Mouse (Mus musculus) hindbrain, embryonic 11.5 days (tissue): ENCODE data around the gene Cfc1. TPM values are rescaled to one million over a fixed set of nuclear protein-coding genes. Genes with fewer than 3 reads are reported as not detected.
"Not testable (repeated sequence)": the region's sequence is repeated elsewhere in the genome, so short reads cannot be mapped to it uniquely, and the experiment has no call there.

Experiments used
- ATAC-seq: fragments of 200-750 bp; cut with Nextera tagmentation; 2 replicates; pipeline ENCODE4 v1.8.0; 2017; ENCODE audit warnings: mild to moderate bottlenecking, moderate TSS enrichment, moderate library complexity; ENCODE audit not compliant: low FRiP score
- DNase-seq: peaks from one replicate; pipeline ENCODE4 v3.0.0-alpha.2; 2015; ENCODE audit warnings: low spot score
- H3K27ac ChIP-seq: fragments of 300-500 bp; sonication (generic); 2 replicates; pipeline ENCODE4 v1.5.1; 2014; ENCODE audit warnings: mild to moderate bottlenecking, low read depth, low read length
- H3K27me3 ChIP-seq: fragments of 300-500 bp; sonication (generic); 2 replicates; pipeline ENCODE4 v1.6.1; 2014; ENCODE audit warnings: mild to moderate bottlenecking, low read length, moderate library complexity, mixed read lengths; ENCODE audit not compliant: control insufficient read depth, insufficient read depth
- H3K36me3 ChIP-seq: fragments of 300-500 bp; sonication (generic); 2 replicates; pipeline ENCODE4 v1.6.1; 2014; ENCODE audit warnings: mild to moderate bottlenecking, low read length, moderate library complexity, mixed read lengths; ENCODE audit not compliant: control insufficient read depth, insufficient read depth
- H3K4me1 ChIP-seq: fragments of 300-500 bp; sonication (generic); replicated peaks from 2 replicates; pipeline ENCODE4 v1.6.1; 2014; ENCODE audit warnings: low read length, mixed read lengths; ENCODE audit not compliant: control insufficient read depth, insufficient read depth
- H3K4me2 ChIP-seq: fragments of 300-500 bp; sonication (generic); replicated peaks from 2 replicates; pipeline ENCODE4 v1.6.1; 2014; ENCODE audit warnings: mild to moderate bottlenecking, low read depth, low read length
- H3K4me3 ChIP-seq: fragments of 300-500 bp; sonication (generic); 2 replicates; pipeline ENCODE4 v1.5.1; 2014; ENCODE audit warnings: low read depth, low read length
- H3K9ac ChIP-seq: fragments of 300-500 bp; sonication (generic); 2 replicates; pipeline ENCODE4 v1.6.1; 2014; ENCODE audit warnings: low read depth, low read length
- H3K9me3 ChIP-seq: fragments of 300-500 bp; sonication (generic); 2 replicates; pipeline ENCODE4 v1.6.1; 2016; ENCODE audit warnings: low read length; ENCODE audit not compliant: control insufficient read depth
- WGBS: fragments of 180-500 bp; shearing (Covaris S2); extraction: QIAGEN DNeasy Blood & Tissue Kit; methylation state at CpG from one replicate; pipeline ENCODE4 v1.1.7; 2014; 5-methylcytosine and 5-hydroxymethylcytosine counted together
- polyA plus RNA-seq: library from polyadenylated mRNA; unstranded; fragments of >200 nt; fragmentation: Nextera tagmentation; extraction: Ambion mirVana; gene quantifications from 2 replicates; pipeline ENCODE4 v1.2.1, GENCODE M21; 2014

The Cfc1 gene
- polyA plus RNA-seq, 1 experiment from 2014 or later, result not detected

- no peaks in the 10 kb centered on the region for H3K27me3 ChIP-seq
- H3K9me3 ChIP-seq, result no peaks in the 10 kb centered on the region
- H3K4me1 ChIP-seq, result no peaks in the 10 kb centered on the region
- H3K9ac ChIP-seq, result no peak overlapping the region
- H3K4me3 ChIP-seq, result no peak overlapping the region
- ATAC-seq (no peak), DNase-seq (no peak)
- no peaks in the 10 kb centered on the region for H3K36me3 ChIP-seq
- no peak overlapping the region for H3K27ac ChIP-seq
- WGBS, result 95% methylated on average over 3 of the region's 3 CpGs
- H3K4me2 ChIP-seq, result no peak overlapping the region
Observed at GRCm38 (mm10) chr1:34523647-34524046, 11.8 kb upstream of the Cfc1 start.

GRCm38 (mm10) chr1:34534574-34534973 is 874 bp upstream of the Cfc1 start:
- not testable (repeated sequence) for H3K9ac ChIP-seq, DNase-seq, H3K4me3 ChIP-seq, H3K4me1 ChIP-seq, H3K27ac ChIP-seq, ATAC-seq, H3K9me3 ChIP-seq, H3K36me3 ChIP-seq, H3K4me2 ChIP-seq
- peaks cover 28% of the 10 kb centered on the region for H3K27me3 ChIP-seq
- 61% methylated on average over 3 of the region's 3 CpGs for WGBS

- no peaks in the 10 kb centered on the region for H3K36me3 ChIP-seq
- no peaks in the 10 kb centered on the region for H3K9me3 ChIP-seq
- ATAC-seq (no peak), DNase-seq (peak; percentile 14)
- no peak overlapping the region for H3K9ac ChIP-seq
- H3K4me2 ChIP-seq, result no peak overlapping the region
- 3% methylated on average over 14 of the region's 14 CpGs for WGBS
- H3K4me1 ChIP-seq, result 0 out of 2 replicates have a peak, but pooled peaks cover 3% of the 10 kb centered on the region
- no peak overlapping the region for H3K27ac ChIP-seq
- H3K27me3 ChIP-seq, result peaks cover 28% of the 10 kb centered on the region
- no peak overlapping the region for H3K4me3 ChIP-seq
Observed at GRCm38 (mm10) chr1:34536291-34536766, 881 bp downstream of the Cfc1 start.

GRCm38 (mm10) chr1:34536767-34537485 is 1.5 kb downstream of the Cfc1 start:
- H3K27me3 ChIP-seq, result peaks cover 28% of the 10 kb centered on the region
- DNase-seq (peak; percentile 40), ATAC-seq (no peak; the same call in 1 of the 2 replicates)
- H3K9me3 ChIP-seq, result no peaks in the 10 kb centered on the region
- H3K9ac ChIP-seq, result no peak overlapping the region
- H3K27ac ChIP-seq, result no peak overlapping the region
- H3K4me2 ChIP-seq, result no peak overlapping the region
- H3K4me3 ChIP-seq, result no peak overlapping the region
- 0 out of 2 replicates have a peak, but pooled peaks cover 3% of the 10 kb centered on the region for H3K4me1 ChIP-seq
- H3K36me3 ChIP-seq, result no peaks in the 10 kb centered on the region
- WGBS, result 5% methylated on average over 16 of the region's 16 CpGs

GRCm38 (mm10) chr1:34547074-34547473 is 11.6 kb downstream of the Cfc1 start:
- no peak overlapping the region for H3K9ac ChIP-seq
- no peak overlapping the region for H3K27ac ChIP-seq

GRCm38 (mm10) chr1:34553690-34554089 is 18.2 kb downstream of the Cfc1 start:
- Histone ChIP-seq H3K4me1 (no peaks in the 10 kb centered on the region), H3K27ac (no peak overlapping the region), H3K9me3 (no peaks in the 10 kb centered on the region), H3K4me2 (no peak overlapping the region), H3K9ac (no peak overlapping the region), H3K4me3 (no peak overlapping the region), H3K36me3 (no peaks in the 10 kb centered on the region), H3K27me3 (no peaks in the 10 kb centered on the region)
- DNase-seq (no peak), ATAC-seq (no peak)
- 86% methylated on average over 1 of the region's 1 CpGs for WGBS

More at GRCm38 (mm10) chr1:34547074-34547473, 11.6 kb downstream of the Cfc1 start:
- no peaks in the 10 kb centered on the region for H3K4me1 ChIP-seq
- H3K4me2 ChIP-seq, result no peak overlapping the region
- H3K4me3 ChIP-seq, result no peak overlapping the region
- WGBS, result 82% methylated on average over 1 of the region's 1 CpGs
- no peaks in the 10 kb centered on the region for H3K36me3 ChIP-seq
- no peaks in the 10 kb centered on the region for H3K9me3 ChIP-seq
- ATAC-seq (no peak), DNase-seq (no peak)
- H3K27me3 ChIP-seq, result no peaks in the 10 kb centered on the region

GRCm38 (mm10) chr1:34554275-34554674 is 18.8 kb downstream of the Cfc1 start:
- no peak overlapping the region for H3K27ac ChIP-seq
- no peak overlapping the region for H3K4me3 ChIP-seq
- H3K9me3 ChIP-seq, result no peaks in the 10 kb centered on the region
- H3K36me3 ChIP-seq, result no peaks in the 10 kb centered on the region
- WGBS, result 95% methylated on average over 7 of the region's 7 CpGs
- H3K9ac ChIP-seq, result no peak overlapping the region
- DNase-seq (no peak), ATAC-seq (no peak)
- H3K4me1 ChIP-seq, result no peaks in the 10 kb centered on the region
- H3K27me3 ChIP-seq, result no peaks in the 10 kb centered on the region
- H3K4me2 ChIP-seq, result no peak overlapping the region

GRCm38 (mm10) chr1:34560843-34561242 is 25.4 kb downstream of the Cfc1 start, which contains the start of gene Prss40:
Gene Prss40, minus strand, starts transcription at chr1:34560943.
- no peak within 1 kb of the TSS for H3K4me3 ChIP-seq
- ATAC-seq, result no peak

More at GRCm38 (mm10) chr1:34560843-34561242, 25.4 kb downstream of the Cfc1 start, which contains the start of gene Prss40:
- Histone ChIP-seq H3K9ac (no peak within 1 kb of the TSS), H3K4me2 (no peak within 1 kb of the TSS), H3K27ac (no peak within 1 kb of the TSS), H3K9me3 (no peaks in the 10 kb centered on the region), H3K36me3 (no peaks in the 10 kb centered on the region), H3K27me3 (no peaks in the 10 kb centered on the region), H3K4me1 (no peaks in the 10 kb centered on the region)
- DNase-seq, result no peak
- WGBS, result 92% methylated on average over 15 of the region's 15 CpGs
